Mouse (Mus musculus): ENCODE measurements around the gene Spdl1.

- no peak for TF ChIP-seq CTCF (IDR thresholded peaks at IDR 0.05; ENCODE audit: extremely low read depth, insufficient read depth, low read length)
- no peak for TF ChIP-seq POLR2A (IDR thresholded peaks at IDR 0.05; ENCODE audit: extremely low read depth, insufficient read depth, low read length)
Observed at GRCm38 (mm10) chr11:34769396-34769795, 64.0 kb downstream of the Spdl1 start.
